Mouse (Mus musculus) small intestine, adult 2 months (tissue): Measurements from ENCODE around the gene Phyhd1. TPM values are rescaled to one million over a fixed set of nuclear protein-coding genes. Genes with fewer than 3 reads are reported as not detected.

ENCODE experiments used
- H3K27ac ChIP-seq: fragments of 200-500 bp; 2 replicates; pipeline ENCODE4 v1.5.1; 2012; ENCODE audit warnings: low read depth, low read length, control low read depth, inconsistent platforms; ENCODE audit not compliant: insufficient read depth
- H3K27me3 ChIP-seq: fragments of 200-500 bp; 2 replicates; pipeline ENCODE4 v1.6.1; 2012; ENCODE audit warnings: mild to moderate bottlenecking, moderate library complexity, low read length, inconsistent platforms; ENCODE audit not compliant: control insufficient read depth, insufficient read depth
- H3K36me3 ChIP-seq: fragments of 200-500 bp; 2 replicates; pipeline ENCODE4 v1.6.1; 2012; ENCODE audit warnings: mild to moderate bottlenecking, low read length, control low read depth, inconsistent platforms; ENCODE audit not compliant: control insufficient read depth, insufficient read depth
- H3K4me1 ChIP-seq: fragments of 200-500 bp; 2 replicates; pipeline ENCODE4 v1.6.1; 2012; ENCODE audit warnings: low read length, inconsistent platforms, mixed read lengths; ENCODE audit not compliant: control insufficient read depth, insufficient read depth, insufficient read length
- H3K4me3 ChIP-seq: fragments of 200-500 bp; 2 replicates; pipeline ENCODE4 v1.5.1; 2012; ENCODE audit warnings: low read depth, mild to moderate bottlenecking, control low read depth, inconsistent platforms, low read length, moderate library complexity
- CTCF ChIP-seq: fragments of 200-500 bp; IDR thresholded peaks from 2 replicates; pipeline ENCODE4 v1.5.1; 2012; ENCODE audit warnings: low read depth, mild to moderate bottlenecking, control low read depth, inconsistent platforms, low read length, moderate library complexity, mixed read lengths; ENCODE audit not compliant: insufficient replicate concordance, insufficient read length; ENCODE audit errors: extremely low read depth
- POLR2A ChIP-seq: fragments of 200-500 bp; IDR thresholded peaks from 2 replicates; pipeline ENCODE4 v1.6.1; 2012; ENCODE audit warnings: low read depth, mild to moderate bottlenecking, control low read depth, inconsistent platforms, low read length, moderate library complexity
- WGBS: fragments of 180-500 bp; shearing (Covaris S2); methylation state at CpG from one replicate; pipeline ENCODE4 v1.1.7; 2018; 5-methylcytosine and 5-hydroxymethylcytosine counted together
- polyA plus RNA-seq: library from polyadenylated mRNA; depleted of rRNA; stranded (reverse); fragments of >200 nt; gene quantifications from 2 replicates; pipeline ENCODE4 v1.2.3, GENCODE M21; 2012

The Phyhd1 gene
- polyA plus RNA-seq, 1 experiment: 2.4 TPM

GRCm38 (mm10) chr2:30262840-30263441 lies 3.1 kb upstream of the Phyhd1 start:
- peaks cover 13% of the 10 kb centered on the region for H3K4me1 ChIP-seq
- TF ChIP-seq POLR2A (no peak), CTCF (no peak)
- H3K27ac ChIP-seq: no peak overlapping the region; the same call in 1 of the 2 replicates
- H3K27me3 ChIP-seq: no peaks in the 10 kb centered on the region
- WGBS: 49% methylated on average over 4 of the region's 4 CpGs
- no peak overlapping the region for H3K4me3 ChIP-seq
- peaks cover 37% of the 10 kb centered on the region for H3K36me3 ChIP-seq

GRCm38 (mm10) chr2:30263811-30264210 lies 2.2 kb upstream of the Phyhd1 start:
- Histone ChIP-seq H3K27ac (no peak overlapping the region), H3K4me1 (peaks cover 4% of the 10 kb centered on the region), H3K36me3 (peaks cover 31% of the 10 kb centered on the region), H3K4me3 (no peak overlapping the region), H3K27me3 (no peaks in the 10 kb centered on the region)
- TF ChIP-seq CTCF (no peak), POLR2A (no peak)
- WGBS: 86% methylated on average over 6 of the region's 6 CpGs

GRCm38 (mm10) chr2:30264671-30265519 lies 1.1 kb upstream of the Phyhd1 start:
- Histone ChIP-seq H3K27ac (peak overlapping the region; percentile 80), H3K4me3 (no peak overlapping the region), H3K27me3 (no peaks in the 10 kb centered on the region), H3K36me3 (peaks cover 27% of the 10 kb centered on the region), H3K4me1 (peaks cover 5% of the 10 kb centered on the region)
- no peak for TF ChIP-seq POLR2A
- no peak for TF ChIP-seq CTCF
- WGBS: 38% methylated on average over 7 of the region's 7 CpGs

- peak; percentile 25; the same call in 1 of the 2 replicates for TF ChIP-seq POLR2A
- no peak for TF ChIP-seq CTCF
- Histone ChIP-seq H3K4me3 (no peak overlapping the region), H3K27ac (peak overlapping the region; percentile 80), H3K27me3 (no peaks in the 10 kb centered on the region), H3K36me3 (peaks cover 24% of the 10 kb centered on the region), H3K4me1 (peaks cover 5% of the 10 kb centered on the region)
- 13% methylated on average over 4 of the region's 4 CpGs for WGBS
Observed at GRCm38 (mm10) chr2:30266392-30266941, 464 bp downstream of the Phyhd1 start.

GRCm38 (mm10) chr2:30267466-30267865 lies 1.5 kb downstream of the Phyhd1 start:
- H3K27ac ChIP-seq: 0 out of 2 replicates have a peak overlapping the region, but pooled peaks have one; percentile 80
- H3K4me1 ChIP-seq: peaks cover 5% of the 10 kb centered on the region
- H3K4me3 ChIP-seq: no peak overlapping the region
- no peaks in the 10 kb centered on the region for H3K27me3 ChIP-seq
- peaks cover 16% of the 10 kb centered on the region for H3K36me3 ChIP-seq
- TF ChIP-seq CTCF (no peak), POLR2A (no peak)
- WGBS: 89% methylated on average over 2 of the region's 2 CpGs

- Histone ChIP-seq H3K4me1 (peaks cover 5% of the 10 kb centered on the region), H3K27ac (no peak overlapping the region), H3K27me3 (no peaks in the 10 kb centered on the region), H3K4me3 (no peak overlapping the region), H3K36me3 (peaks cover 9% of the 10 kb centered on the region)
- 66% methylated on average over 4 of the region's 4 CpGs for WGBS
- TF ChIP-seq POLR2A (no peak), CTCF (no peak)
Observed at GRCm38 (mm10) chr2:30268371-30268770, 2.4 kb downstream of the Phyhd1 start.
